Mouse (Mus musculus) ES-E14 (cell line): Measurements from ENCODE around the gene Rad54l.

Experiments used
- CHD2 ChIP-seq: IDR thresholded peaks from 2 replicates; pipeline ENCODE4 v1.6.1; 2014; ENCODE audit warnings: mild to moderate bottlenecking, low read depth, low read length, inconsistent platforms
- HCFC1 ChIP-seq: IDR thresholded peaks from 2 replicates; pipeline ENCODE4 v1.6.1; 2012; ENCODE audit warnings: low read length, inconsistent platforms, borderline replicate concordance; ENCODE audit not compliant: insufficient read depth
- ZC3H11A ChIP-seq: IDR thresholded peaks from 2 replicates; pipeline ENCODE4 v1.6.1; 2012; ENCODE audit warnings: low read depth, mild to moderate bottlenecking, inconsistent platforms, low read length, borderline replicate concordance
- ZNF384 ChIP-seq: IDR thresholded peaks from 2 replicates; pipeline ENCODE4 v1.6.1; 2012; ENCODE audit warnings: low read depth, low read length, inconsistent platforms

- TF ChIP-seq ZC3H11A, result 0 out of 2 replicates have a peak, but pooled peaks have one; percentile 1
- TF ChIP-seq CHD2, result no peak
- TF ChIP-seq HCFC1, result no peak
- TF ChIP-seq ZNF384, result no peak
These were observed 36.4 kb upstream of the Rad54l start for GRCm38 (mm10) chr4:116159912-116160311.
